Mouse (Mus musculus) myocyte (in vitro differentiated cells): ENCODE measurements at regions not wholly inside any gene's neighbourhood (a gene's known extent, or its start where the extent isn't known, plus 50 kb on each side); places are given as distances from the start of the nearest gene placed in this dataset.

Source experiments
- H3K27me3 ChIP-seq: one replicate; pipeline ENCODE4 v1.6.1; 2011; ENCODE audit not compliant: control insufficient read depth, insufficient read depth, insufficient read length
- H3K36me3 ChIP-seq: one replicate; pipeline ENCODE4 v1.6.1; 2011; ENCODE audit not compliant: control insufficient read depth, insufficient read depth
- H3K4me2 ChIP-seq: one replicate; pipeline ENCODE4 v1.6.1; 2011; ENCODE audit warnings: low read depth, control low read depth
- H3K4me3 ChIP-seq: one replicate; pipeline ENCODE4 v1.5.1; 2011; ENCODE audit warnings: mild to moderate bottlenecking, control low read depth, moderate library complexity
- H3K79me2 ChIP-seq: one replicate; pipeline ENCODE4 v1.6.1; 2011; ENCODE audit not compliant: control insufficient read depth, insufficient read depth
- H3ac ChIP-seq: one replicate; pipeline ENCODE4 v1.6.1; 2011; ENCODE audit not compliant: control insufficient read depth, insufficient read length
- CEBPB ChIP-seq: IDR thresholded peaks from 2 replicates; pipeline ENCODE4 v1.6.1; 2011; ENCODE audit warnings: mild to moderate bottlenecking, moderate library complexity; ENCODE audit not compliant: poor library complexity, insufficient read depth, severe bottlenecking
- E2F4 ChIP-seq: IDR thresholded peaks from one replicate; pipeline ENCODE4 v1.6.1; 2011; ENCODE audit warnings: mild to moderate bottlenecking, control low read depth, moderate library complexity; ENCODE audit not compliant: insufficient read depth
- MAX ChIP-seq: IDR thresholded peaks from one replicate; pipeline ENCODE4 v1.6.1; 2011; ENCODE audit warnings: low read depth, mild to moderate bottlenecking, control low read depth
- MYOD1 ChIP-seq, 3 experiments: IDR thresholded peaks; one replicate each; pipeline ENCODE4 v1.6.1; 2011; ENCODE audit warnings: control low read depth in 2 of 3, low read depth in 2 of 3, mild to moderate bottlenecking in 2 of 3, moderate library complexity in 1 of 3; ENCODE audit not compliant: insufficient read length in 2 of 3, control insufficient read depth in 1 of 3
- MYOG ChIP-seq, 3 experiments: IDR thresholded peaks; one replicate each; pipeline ENCODE4 v1.6.1; 2011; ENCODE audit warnings: control low read depth in 2 of 3, low read depth in 2 of 3, mild to moderate bottlenecking in 2 of 3; ENCODE audit not compliant: insufficient read length in 2 of 3, control insufficient read depth in 1 of 3, insufficient read depth in 1 of 3
- POLR2A ChIP-seq: IDR thresholded peaks from one replicate; pipeline ENCODE4 v1.6.1; 2011; ENCODE audit warnings: low read depth, mild to moderate bottlenecking, control low read depth, moderate library complexity; ENCODE audit not compliant: insufficient read length
- POLR2AphosphoS2 ChIP-seq: IDR thresholded peaks from one replicate; pipeline ENCODE4 v1.6.1; 2011; ENCODE audit warnings: low read depth, control low read depth; ENCODE audit not compliant: insufficient read length
- REST ChIP-seq: IDR thresholded peaks from one replicate; pipeline ENCODE4 v1.6.1; 2011; ENCODE audit warnings: mild to moderate bottlenecking, control low read depth, moderate library complexity; ENCODE audit not compliant: insufficient read depth, insufficient read length
- SRF ChIP-seq: IDR thresholded peaks from one replicate; pipeline ENCODE4 v1.6.1; 2011; ENCODE audit warnings: low read depth; ENCODE audit not compliant: control insufficient read depth, insufficient read length
- TCF12 ChIP-seq: IDR thresholded peaks from one replicate; pipeline ENCODE4 v1.6.1; 2011; ENCODE audit warnings: mild to moderate bottlenecking, control low read depth; ENCODE audit not compliant: poor library complexity, insufficient read depth, severe bottlenecking
- TCF3 ChIP-seq: IDR thresholded peaks from one replicate; pipeline ENCODE4 v1.6.1; 2011; ENCODE audit warnings: low read depth, control low read depth; ENCODE audit not compliant: insufficient read length
- USF1 ChIP-seq: IDR thresholded peaks from one replicate; pipeline ENCODE4 v1.6.1; 2011; ENCODE audit warnings: low read depth, mild to moderate bottlenecking, control low read depth, moderate library complexity

GRCm38 (mm10) chr13:44061286-44061685, 276.7 kb downstream of the Cd83 start:
- no peak overlapping the region for H3K4me2 ChIP-seq
- no peaks in the 10 kb centered on the region for H3K79me2 ChIP-seq
- no peak for TF ChIP-seq REST
- TF ChIP-seq MAX = no peak
- TF ChIP-seq MYOG (IDR thresholded peaks at IDR 0.05; ENCODE audit: control insufficient read depth in 1 of 3, insufficient read depth in 1 of 3, insufficient read length in 2 of 3, low read depth in 2 of 3) = no peak
- no peak for TF ChIP-seq TCF3
- no peak for TF ChIP-seq USF1
- TF ChIP-seq TCF12 = no peak
- TF ChIP-seq MYOD1 (IDR thresholded peaks at IDR 0.05; ENCODE audit: control insufficient read depth in 1 of 3, insufficient read length in 2 of 3, low read depth in 2 of 3) = no peak
- TF ChIP-seq E2F4 = no peak
- no peak for TF ChIP-seq POLR2A
- no peak for TF ChIP-seq SRF
- TF ChIP-seq POLR2AphosphoS2 = no peak
- no peak for TF ChIP-seq CEBPB
- no peak overlapping the region for H3ac ChIP-seq
- no peaks in the 10 kb centered on the region for H3K36me3 ChIP-seq
- no peak overlapping the region for H3K4me3 ChIP-seq
- no peaks in the 10 kb centered on the region for H3K27me3 ChIP-seq

DNA sequence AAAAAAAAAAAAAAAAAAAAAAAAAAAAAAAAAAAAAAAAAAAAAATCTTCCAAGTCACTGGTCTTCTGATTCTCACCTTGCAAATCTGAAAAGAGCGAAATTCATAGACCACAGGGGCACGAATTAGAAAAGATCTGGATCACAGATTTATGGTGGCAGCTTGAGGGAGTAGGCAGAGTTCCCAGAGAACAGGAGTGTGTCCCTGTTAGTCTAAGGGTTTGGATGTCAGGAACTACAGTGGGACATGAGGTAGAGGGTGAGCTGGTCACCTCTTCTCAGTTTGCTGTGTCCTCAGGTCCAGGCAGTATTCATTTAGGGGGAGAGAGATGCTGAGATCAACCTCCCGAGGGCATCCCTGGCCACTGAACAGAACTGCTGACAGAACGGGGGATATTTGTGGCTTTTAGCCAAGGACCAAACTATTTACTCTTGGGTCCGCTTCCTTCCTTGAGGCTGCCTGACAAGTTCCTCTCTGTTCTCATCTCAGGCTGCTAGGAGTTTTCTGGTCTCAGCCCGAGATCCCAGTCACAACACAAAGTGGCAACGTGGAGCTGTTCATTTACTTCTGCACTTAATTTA, 277.2 kb downstream of the Cd83 start:
- Histone ChIP-seq H3K36me3 (no peaks in the 10 kb centered on the region), H3K4me3 (no peak overlapping the region), H3K27me3 (no peaks in the 10 kb centered on the region), H3ac (no peak overlapping the region), H3K79me2 (no peaks in the 10 kb centered on the region), H3K4me2 (no peak overlapping the region)
- TF ChIP-seq POLR2AphosphoS2 (no peak), REST (no peak), POLR2A (no peak), E2F4 (no peak), MYOG (IDR thresholded peaks at IDR 0.05; ENCODE audit: control insufficient read depth in 1 of 3, insufficient read depth in 1 of 3, insufficient read length in 2 of 3, low read depth in 2 of 3) (no peak), MYOD1 (IDR thresholded peaks at IDR 0.05; ENCODE audit: control insufficient read depth in 1 of 3, insufficient read length in 2 of 3, low read depth in 2 of 3) (no peak), MAX (no peak), SRF (no peak), TCF12 (no peak), TCF3 (no peak)

- Histone ChIP-seq H3ac (no peak overlapping the region), H3K4me2 (no peak overlapping the region), H3K79me2 (no peaks in the 10 kb centered on the region), H3K27me3 (no peaks in the 10 kb centered on the region), H3K4me3 (no peak overlapping the region), H3K36me3 (no peaks in the 10 kb centered on the region)
- TF ChIP-seq POLR2A = no peak
- no peak for TF ChIP-seq REST
- no peak for TF ChIP-seq TCF3
- TF ChIP-seq MAX = no peak
- TF ChIP-seq SRF = no peak
- no peak for TF ChIP-seq MYOD1 (IDR thresholded peaks at IDR 0.05; ENCODE audit: control insufficient read depth in 1 of 3, insufficient read length in 2 of 3, low read depth in 2 of 3)
- TF ChIP-seq POLR2AphosphoS2 = no peak
Observed at GRCm38 (mm10) chr13:44063317-44063716, 278.7 kb downstream of the Cd83 start.

GRCm38 (mm10) chr13:44064026-44064425, 279.5 kb downstream of the Cd83 start:
- H3ac ChIP-seq = no peak overlapping the region
- no peak for TF ChIP-seq TCF12
- no peak for TF ChIP-seq MAX
- TF ChIP-seq USF1 = no peak
- TF ChIP-seq REST = no peak
- no peak for TF ChIP-seq POLR2A
- TF ChIP-seq TCF3 = no peak
- no peak for TF ChIP-seq CEBPB
- TF ChIP-seq MYOG (IDR thresholded peaks at IDR 0.05; ENCODE audit: control insufficient read depth in 1 of 3, insufficient read depth in 1 of 3, insufficient read length in 2 of 3, low read depth in 2 of 3) = no peak
- TF ChIP-seq MYOD1 (IDR thresholded peaks at IDR 0.05; ENCODE audit: control insufficient read depth in 1 of 3, insufficient read length in 2 of 3, low read depth in 2 of 3) = no peak

DNA sequence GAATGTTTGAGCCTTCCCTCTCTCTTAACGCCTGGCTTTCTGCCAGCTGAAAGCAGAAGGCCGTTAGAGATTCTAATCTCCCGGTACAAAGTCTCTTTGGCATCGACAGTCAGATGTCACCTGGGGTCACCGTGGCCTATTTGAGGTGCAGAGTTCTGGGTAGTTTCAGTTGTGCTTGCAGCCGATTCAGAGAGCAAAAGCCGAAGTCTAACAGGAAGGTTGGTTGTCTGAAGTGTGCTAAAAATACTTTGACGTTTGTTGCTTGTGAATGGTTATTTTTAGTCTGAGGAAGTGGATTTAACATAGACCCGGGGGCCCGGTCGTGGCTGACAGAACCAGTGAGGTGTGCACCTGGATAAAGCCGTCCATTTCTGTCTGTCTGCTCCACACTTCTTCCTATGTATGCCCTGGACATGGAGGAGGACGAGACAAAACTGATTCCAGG, 281.2 kb downstream of the Cd83 start:
- Histone ChIP-seq H3K79me2 (no peaks in the 10 kb centered on the region), H3K4me3 (no peak overlapping the region), H3K36me3 (no peaks in the 10 kb centered on the region), H3K27me3 (no peaks in the 10 kb centered on the region), H3K4me2 (peak overlapping the region; percentile 50), H3ac (no peak overlapping the region)
- TF ChIP-seq TCF12 (no peak), TCF3 (no peak)

More at GRCm38 (mm10) chr13:44064026-44064425, 279.5 kb downstream of the Cd83 start:
- no peaks in the 10 kb centered on the region for H3K27me3 ChIP-seq
- no peaks in the 10 kb centered on the region for H3K36me3 ChIP-seq
- H3K4me3 ChIP-seq = no peak overlapping the region
- no peak overlapping the region for H3K4me2 ChIP-seq
- H3K79me2 ChIP-seq = no peaks in the 10 kb centered on the region
